Mouse (Mus musculus) megakaryocyte, adult 5-6 weeks (primary cell): ENCODE results near the gene Pld2. TPM values are rescaled to one million over a fixed set of nuclear protein-coding genes. Genes with fewer than 3 reads are reported as not detected.
A peak's percentile ranks its signal among the peaks of the same experiment; 100 is the strongest.
"Not testable (repeated sequence)": the region's sequence is repeated elsewhere in the genome, so short reads cannot be mapped to it uniquely, and the experiment has no call there.

Experiments used
- ATAC-seq: 2 replicates; pipeline ENCODE4 v1.8.0; 2016; ENCODE audit warnings: mild to moderate bottlenecking, inconsistent platforms; ENCODE audit not compliant: poor library complexity, severe bottlenecking
- total RNA-seq, 2 experiments: library from RNA; stranded (forward) in 1 of 2; stranded (reverse) in 1 of 2; fragments of 153-499, 151-499 nt in 1 of 2; fragments of 221-1000, 200-1000 nt in 1 of 2; gene quantifications; 2 replicates each; pipeline versions ENCODE4 v1.2.3 to v1.2.4; 2015 to 2017

The Pld2 gene
- total RNA-seq, 2 experiments from 2014 or later, result 6.3 to 11.1 TPM

DNA sequence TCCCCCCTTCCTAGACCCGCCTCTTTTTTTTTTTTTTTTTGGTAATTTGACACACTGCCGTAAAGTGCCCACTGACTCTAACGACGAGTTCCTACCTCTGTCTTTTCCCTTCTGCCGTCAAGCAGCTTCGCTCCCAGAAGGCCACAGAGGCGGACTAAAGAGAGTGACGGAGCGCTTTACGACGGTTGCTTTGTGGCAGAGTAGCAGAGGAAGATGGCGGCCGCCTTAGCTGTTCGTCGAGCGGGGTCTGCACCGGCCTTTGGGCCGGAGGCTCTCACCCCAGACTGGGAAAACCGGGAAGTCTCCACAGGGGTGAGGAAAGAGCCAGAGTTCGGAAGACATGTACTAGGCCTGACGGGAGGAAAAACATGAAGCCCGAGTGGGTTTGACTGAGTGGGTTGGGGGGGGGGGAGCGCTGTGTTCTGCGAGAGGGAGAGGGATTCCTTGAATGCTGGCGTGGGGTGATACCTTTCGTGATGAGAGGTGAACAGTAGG, 14.6 kb upstream of the Pld2 start, which contains the start of gene Psmb6:
Gene Psmb6, plus strand, starts transcription at position 184 of the 495 bp plus-strand sequence.
- peak; percentile 100 for ATAC-seq

DNA sequence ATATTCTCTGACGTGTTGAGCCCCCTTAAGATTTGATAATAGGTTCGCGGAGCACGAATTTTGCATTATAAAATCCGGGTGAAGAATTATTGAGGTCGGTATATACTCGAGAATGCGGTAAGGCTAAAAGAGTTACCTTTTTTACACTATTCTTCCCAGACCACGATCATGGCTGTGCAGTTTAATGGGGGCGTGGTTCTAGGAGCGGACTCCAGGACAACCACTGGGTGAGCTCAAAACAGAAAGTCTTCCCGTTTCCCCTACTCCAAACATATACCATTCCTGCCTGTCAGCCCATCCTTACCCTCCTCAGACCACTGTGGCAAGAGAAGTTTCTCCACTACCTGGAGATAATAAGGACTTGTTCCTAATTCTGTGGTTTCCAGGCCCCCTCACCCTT, 14.1 kb upstream of the Pld2 start:
- ATAC-seq, result no peak

DNA sequence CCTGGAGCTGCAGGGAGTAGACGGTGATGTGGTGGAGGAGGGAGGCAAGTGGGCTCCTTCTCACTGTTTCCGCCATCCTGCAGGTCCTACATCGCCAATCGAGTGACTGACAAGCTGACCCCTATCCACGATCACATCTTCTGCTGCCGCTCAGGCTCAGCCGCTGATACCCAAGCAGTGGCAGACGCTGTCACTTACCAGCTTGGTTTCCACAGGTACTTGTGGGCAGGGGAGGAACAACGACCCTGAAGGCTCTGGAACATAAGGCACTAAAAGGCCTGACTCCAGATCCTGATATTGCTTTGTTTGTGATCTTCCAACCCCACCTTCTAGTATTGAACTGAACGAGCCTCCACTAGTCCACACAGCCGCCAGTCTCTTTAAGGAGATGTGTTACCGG, 13.7 kb upstream of the Pld2 start:
- no peak for ATAC-seq

DNA sequence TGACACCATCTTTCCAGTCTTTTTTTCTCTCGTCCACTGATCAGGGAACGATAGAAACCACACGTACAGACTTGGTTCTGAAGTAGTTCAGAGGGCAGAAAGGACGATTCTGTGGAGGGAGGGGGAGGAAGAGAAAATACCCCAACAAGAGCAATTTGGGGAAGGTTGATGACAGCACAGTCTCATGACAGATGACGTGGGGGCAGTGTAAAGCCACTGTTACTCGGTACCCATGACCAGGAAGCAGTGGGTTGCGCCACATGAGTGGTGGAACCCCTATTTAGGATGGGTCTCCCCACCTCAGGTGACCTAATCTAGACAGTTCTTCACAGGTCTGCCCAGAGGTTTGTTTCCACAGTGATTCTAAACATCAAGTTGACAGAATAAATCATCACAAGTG, 11.3 kb upstream of the Pld2 start:
- no peak for ATAC-seq

DNA sequence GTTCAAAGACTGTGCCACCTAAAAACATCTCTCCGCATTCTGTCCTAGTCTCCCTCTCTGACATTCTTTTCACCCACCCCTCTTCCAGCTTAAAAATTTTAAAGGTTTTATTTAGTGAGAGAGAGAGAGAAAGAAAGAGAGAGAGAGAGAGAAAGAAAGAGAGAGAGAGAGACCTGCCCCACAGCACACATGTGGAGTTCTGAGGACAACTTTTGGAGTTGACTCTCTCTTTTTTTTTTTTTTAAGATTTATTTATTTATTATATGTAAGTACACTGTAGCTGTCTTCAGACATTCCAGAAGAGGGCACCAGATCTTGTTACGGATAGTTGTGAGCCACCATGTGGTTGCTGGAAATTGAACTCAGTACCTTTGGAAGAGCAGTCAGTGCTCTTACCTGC, 8.8 kb upstream of the Pld2 start:
- ATAC-seq, result not testable (repeated sequence)

DNA sequence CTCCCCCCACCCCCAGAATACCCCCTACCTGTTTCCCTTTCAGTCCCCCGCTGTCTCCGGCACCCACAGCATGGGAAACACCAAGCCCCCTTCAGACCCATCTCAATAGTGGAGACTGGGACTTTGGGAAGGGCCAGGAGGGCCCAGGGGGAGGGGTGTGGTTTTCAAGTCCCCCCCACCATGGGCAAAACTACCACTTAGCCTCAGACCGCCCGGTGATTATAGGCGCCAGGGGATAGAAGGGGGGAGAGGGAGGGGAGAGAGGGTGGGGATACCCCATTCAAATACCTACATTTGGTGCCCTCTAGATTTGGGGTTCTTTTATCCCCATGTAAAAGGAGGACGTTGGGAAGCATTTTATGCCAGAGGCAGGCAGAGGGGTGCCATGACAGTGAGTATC, 7.0 kb upstream of the Pld2 start, which contains the start of gene Gm40193:
Gene Gm40193, minus strand, starts transcription at position 101 of the 400 bp plus-strand sequence.
- no peak for ATAC-seq

DNA sequence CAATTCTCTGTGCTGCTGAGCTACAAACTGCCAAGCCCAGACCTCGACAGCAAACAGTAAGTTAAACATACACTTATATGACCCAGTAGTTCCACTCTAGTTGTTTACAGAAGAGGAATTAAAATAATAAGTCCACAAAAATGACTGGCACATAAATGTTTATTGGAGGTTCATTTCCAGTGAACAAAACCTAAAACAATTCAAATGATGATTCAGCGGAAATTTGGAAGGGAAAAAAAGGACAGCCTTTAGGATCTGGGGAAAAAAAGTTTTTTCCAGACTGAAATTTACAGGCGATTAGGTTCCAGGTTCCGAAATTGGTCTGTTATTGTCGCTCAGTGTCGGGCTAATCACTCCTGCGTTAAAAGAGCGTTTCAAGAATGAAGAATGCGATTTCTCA, 441 bp upstream of the Pld2 start:
- no peak for ATAC-seq

DNA sequence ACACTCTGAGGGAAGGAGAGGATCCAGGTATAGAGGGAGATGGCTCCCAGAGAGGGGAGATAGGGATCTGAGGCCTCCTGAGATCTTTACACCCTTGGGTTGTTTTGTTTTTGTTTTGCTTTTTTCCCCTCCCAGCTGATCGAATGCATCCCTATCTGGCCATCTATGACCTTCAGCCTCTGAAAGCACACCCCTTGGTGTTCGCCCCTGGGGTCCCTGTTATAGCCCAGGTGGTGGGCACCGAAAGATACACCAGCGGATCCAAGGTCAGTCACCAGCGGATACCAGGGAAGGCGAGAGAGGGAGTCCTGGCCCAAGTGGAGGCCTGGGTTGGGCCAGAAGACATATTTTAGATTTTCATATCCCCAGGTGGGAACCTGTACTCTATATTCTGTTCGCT, 1.1 kb downstream of the Pld2 start:
- ATAC-seq, result no peak

DNA sequence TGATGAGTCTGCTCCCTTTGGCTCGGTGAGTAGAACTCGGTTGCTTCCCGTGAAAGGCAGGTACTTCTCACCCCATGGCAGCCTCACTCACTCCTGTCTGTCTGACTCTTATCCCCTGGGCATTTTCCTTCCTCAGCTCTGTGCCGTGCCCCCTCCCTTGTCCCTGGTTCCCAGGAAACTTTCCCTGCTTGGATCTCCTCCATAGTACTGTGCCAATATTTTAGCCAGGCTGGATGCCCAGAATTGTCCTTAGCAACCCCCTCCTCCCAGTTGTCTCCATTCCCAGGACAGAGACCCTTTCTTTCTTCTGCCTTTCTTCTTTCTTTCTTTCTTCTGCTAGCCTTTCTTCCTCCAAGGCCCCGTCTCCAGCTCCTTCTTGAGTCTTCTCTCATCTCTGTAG, 1.6 kb downstream of the Pld2 start:
- ATAC-seq, result no peak

DNA sequence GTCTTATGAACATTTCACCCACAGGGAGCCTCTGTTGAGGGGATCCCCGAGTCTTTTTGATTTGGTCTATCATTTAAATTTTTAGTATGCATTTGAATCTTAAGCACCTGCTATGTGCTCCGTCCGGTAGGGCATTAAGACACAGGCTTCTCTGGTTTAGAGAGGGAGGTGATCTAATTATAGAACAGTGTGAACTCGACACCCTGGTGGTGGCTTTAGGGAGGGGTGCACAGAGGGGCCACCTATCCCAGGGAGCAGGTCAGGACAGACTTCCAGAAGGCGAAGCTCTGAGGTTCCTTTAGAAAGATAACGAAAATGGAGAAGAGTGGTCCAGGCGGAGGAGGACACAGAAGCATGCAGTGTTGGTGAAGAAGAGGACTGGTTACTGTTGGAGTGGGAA, 4.6 kb downstream of the Pld2 start:
- ATAC-seq, result no peak

DNA sequence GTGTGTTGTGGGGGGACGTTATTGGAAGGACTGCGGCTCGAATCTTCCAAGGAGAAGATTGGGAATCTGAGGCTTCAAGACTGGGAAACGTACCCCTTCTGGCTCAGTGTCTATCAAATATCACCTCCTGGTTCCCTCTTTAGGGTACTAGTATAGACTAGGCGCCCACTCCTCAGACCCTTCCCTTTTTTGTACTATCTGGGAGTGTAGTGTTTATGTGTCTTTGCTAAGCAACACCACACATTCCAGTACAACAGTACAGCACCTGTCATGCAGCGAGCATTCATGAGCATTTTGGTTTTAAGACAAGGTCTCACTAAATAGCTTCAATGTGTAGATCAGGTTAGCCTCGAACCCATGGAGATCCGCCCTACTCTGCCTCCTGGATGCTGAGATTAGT, 11.7 kb downstream of the Pld2 start:
- no peak for ATAC-seq

DNA sequence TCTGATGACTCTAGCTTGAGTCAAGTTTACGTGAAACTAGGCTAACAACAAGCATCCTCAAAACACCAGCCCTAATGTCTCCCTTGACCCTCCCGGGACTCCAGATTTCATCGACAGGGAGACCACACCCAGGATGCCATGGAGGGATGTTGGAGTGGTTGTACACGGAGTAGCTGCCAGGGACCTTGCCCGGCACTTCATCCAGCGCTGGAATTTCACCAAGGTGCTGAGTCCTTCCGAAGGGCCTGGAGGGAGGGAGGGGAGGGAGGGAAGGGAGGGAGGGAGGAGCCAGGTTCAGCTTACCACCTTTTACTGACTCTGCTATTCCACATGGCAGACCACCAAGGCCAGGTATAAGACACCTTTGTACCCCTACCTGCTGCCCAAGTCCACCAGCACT, 14.1 kb downstream of the Pld2 start:
- ATAC-seq, result no peak

DNA sequence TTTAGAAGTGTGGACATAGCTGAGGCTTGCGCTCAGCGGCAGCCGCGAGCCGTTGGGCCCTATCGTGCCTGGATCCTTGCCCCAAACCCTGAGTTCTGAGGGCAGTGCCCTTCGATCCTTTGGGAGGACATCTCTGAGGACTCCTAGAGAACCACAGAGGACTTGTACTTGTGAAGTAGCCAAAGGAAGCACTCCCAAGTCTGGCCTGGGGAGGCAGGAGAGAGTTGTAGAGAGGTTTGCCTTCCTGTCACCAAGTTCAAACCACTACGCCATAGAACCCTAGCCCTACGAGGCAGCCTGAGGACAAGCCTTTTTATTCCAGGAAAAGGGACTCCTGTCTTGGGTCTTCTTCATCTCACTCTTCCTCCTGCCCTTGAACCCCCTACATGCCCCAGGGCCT, 17.7 kb downstream of the Pld2 start:
- ATAC-seq, result no peak

DNA sequence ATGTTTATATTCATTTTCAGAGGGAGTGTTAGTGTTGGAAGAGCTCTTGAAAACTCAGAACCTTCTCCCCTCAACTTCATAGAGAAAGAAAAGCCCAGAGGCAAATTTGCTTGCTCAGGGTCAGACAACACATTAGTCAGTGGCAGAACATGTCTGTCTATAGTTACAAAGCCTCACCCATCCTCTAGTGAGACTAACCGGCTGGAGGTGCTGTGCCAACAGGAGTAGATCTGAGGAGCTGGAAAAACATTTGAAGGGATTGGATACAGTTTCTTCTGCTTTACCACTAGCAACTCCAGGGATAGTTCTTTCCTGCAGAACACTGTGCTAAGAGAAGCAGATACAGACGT, 22.0 kb downstream of the Pld2 start:
- ATAC-seq, result no peak

DNA sequence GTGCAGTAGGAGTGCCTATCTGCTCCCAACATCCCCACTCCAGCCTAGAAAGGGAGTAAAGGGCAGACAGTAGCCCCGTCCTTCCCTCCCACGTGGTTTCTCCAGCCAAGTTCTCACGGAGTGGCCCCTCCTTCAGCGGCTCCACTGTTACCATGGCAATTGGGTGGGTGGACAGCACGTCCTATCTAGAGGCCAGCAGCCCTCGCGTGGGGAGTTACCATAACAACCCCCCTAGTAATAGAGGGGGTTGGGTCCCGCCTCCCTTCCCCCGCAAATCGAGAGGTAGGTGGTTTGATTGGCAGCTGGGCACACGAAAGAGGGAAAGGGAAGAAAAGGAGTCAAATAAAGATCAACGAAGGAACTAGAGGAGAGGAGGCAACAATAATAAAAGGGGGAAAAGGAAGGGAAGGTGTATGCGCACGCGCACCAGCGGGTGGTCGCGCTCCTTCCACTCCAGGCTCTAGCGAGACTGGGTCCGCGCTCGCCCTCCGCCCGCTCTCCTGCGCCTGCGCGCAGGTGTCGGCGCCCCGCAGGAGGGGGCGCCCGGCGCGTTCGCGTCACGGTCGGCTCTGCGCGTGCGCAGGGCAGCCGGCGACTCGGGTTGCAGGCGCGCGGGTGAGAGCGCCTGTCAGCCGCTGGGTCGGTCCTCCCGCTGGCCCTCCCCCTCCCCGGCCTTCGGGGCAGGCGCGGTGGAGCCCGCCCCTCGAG, 22.6 kb downstream of the Pld2 start, which contains the start of gene Mink1:
Gene Mink1, plus strand, starts transcription at position 595 of the 708 bp plus-strand sequence.
- peak; percentile 76 for ATAC-seq

DNA sequence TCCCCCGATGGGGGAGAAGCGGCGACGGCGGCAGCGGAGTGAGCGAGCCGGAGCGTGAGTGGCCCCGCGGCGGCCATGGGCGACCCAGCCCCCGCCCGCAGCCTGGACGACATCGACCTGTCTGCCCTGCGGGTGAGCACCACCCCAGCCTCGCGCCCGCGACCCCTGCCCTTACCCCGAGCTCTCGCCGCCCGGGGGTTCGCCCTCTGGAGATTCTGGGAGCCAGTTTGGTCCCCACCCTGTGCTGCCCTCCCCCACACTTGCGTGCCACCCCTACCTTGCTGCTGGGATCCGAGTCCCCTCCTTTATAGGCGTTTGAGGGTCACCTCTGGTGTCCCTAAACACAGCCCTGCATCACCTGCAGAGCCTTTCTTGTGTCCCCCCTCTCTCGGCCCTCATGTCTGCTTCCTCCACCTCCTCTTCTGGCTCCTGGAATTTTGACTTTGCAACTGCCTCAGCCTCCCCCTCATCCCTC, 23.2 kb downstream of the Pld2 start:
- no peak for ATAC-seq

DNA sequence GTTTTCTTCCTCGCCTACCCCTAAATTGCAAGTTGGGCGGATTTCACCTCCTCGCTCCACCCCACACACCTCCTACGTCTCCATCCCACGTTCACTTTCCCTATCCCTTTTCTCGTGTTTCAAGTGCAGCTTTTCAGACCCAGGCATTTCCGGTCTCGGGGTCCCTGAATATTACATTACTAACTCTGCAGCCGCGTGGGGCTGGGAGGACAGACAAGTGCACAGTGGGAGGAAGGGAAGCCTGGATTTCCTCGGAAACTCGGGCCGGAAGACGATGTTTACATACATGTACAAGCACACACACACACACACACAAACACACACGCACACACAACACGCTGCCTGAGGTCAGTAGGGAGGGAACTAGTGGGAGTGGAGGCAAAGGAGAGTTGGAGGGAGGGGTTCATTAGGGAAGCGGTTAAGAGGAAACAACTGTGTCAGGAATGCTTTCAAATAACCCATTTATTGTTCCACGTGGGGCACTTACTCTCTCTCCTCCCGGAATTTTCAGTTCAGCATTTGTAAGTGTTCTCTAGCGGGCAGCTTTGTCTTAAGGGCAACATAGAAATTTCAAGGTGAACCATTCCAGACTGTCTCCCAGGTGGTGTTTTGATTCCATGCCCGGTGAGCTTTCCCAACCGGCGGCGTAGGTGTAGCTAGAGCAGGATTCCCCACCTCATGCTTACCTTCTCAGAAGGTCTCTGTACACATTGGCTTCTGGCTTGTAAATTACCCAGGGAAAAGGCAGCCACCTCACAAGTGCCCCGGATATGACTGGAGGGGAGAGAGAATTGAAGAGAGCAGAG, 23.8 kb downstream of the Pld2 start:
- peak; percentile 46; the same call in 1 of the 2 replicates for ATAC-seq

DNA sequence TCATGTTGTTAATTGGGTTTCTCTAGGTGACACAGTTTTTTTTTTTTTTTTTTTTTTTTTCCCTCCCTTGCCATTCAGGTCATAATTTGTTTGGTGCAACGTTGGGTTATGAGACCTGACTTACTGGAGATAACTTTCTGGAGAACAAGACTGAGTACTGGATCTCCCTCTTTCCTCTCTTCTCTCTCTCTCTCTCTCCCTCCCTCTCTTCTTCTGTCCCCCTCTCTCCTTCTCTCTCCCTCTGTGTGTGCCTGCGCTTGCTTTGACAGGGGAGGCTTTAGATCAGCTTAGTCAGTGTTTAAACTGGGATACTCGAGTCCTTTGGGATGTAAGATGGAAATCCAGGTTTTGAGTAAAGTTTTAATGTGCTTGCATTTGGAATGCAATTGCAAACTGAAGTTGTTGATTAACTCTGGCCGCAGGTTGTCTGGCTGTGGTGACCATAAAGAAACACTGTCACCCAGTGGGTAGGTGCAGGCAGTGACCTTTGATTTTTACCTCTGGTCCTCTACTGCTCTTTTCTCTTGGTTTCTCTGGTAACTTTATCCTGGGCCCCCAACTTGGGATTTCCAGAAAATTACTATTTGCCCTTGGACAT, 24.5 kb downstream of the Pld2 start:
- no peak for ATAC-seq

DNA sequence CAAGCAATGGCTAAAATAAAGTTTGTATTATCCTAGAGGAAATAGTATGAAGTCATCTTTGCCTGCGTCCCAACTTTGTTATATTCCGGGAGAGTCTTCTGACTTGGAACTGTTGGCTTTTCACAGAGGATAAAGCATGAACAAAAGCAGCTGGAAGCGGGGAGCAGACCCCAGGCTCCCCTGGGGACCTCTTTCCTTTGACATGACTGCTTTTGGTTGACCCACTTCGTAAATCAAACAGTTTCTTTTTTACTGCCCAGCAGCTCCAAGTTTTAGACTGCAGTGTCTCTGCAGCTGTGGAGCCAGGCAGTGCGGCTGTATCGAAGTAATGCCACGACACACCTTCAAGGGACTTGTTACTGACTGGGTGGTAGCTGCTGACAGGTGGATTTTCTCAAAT, 26.7 kb downstream of the Pld2 start:
- no peak for ATAC-seq

DNA sequence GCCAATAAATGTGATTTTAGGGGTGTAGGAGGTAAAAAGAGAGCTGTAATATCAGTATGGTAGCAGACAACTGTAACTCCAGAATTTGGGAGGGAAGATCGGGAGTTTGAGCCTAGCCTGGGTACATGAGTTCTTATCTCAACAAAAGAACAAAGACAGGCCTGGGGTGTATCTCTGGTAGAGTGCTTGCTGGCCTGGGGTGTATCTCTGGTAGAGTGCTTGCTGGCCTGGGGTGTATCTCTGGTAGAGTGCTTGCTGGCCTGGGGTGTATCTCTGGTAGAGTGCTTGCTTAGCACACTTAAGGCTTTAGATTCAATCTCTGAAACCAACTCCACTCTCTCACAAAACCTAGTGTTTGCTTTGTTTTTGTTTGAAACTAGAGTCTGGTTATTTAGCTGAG, 30.8 kb downstream of the Pld2 start:
- ATAC-seq, result not testable (repeated sequence)

DNA sequence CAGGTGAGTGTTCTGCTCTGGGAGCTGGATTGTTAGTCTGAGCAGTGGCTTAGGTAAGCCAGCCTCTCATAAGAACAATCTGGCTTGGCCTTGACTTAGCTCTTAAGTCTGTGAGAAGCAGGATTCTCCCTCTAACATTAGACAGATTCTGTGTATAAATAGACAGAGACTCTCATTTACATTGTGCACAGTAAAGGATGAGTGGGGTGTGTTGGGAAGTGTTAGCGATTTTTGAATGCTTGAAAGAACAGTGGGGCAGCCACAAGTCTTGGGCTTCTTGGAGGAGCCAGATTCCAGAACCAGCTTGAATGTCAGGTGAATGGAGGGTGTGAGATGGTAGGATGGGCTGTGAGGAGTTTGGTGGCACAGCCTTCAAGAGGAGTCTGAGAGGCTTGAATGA, 31.8 kb downstream of the Pld2 start:
- no peak for ATAC-seq
